Mouse (Mus musculus): ENCODE data around the gene Tcf7l2. TPM values are rescaled to one million over a fixed set of nuclear protein-coding genes. Genes with fewer than 3 reads are reported as not detected.

The Tcf7l2 gene
- total RNA-seq, 1 experiment from 2014 or later, result 33.3 TPM

GRCm38 (mm10) chr19:55794194-55794945 lies 52.8 kb downstream of the Tcf7l2 start:
- peak; percentile 34 for DNase-seq

GRCm38 (mm10) chr19:55794946-55795340 lies 53.3 kb downstream of the Tcf7l2 start:
- no peak for DNase-seq

DNA sequence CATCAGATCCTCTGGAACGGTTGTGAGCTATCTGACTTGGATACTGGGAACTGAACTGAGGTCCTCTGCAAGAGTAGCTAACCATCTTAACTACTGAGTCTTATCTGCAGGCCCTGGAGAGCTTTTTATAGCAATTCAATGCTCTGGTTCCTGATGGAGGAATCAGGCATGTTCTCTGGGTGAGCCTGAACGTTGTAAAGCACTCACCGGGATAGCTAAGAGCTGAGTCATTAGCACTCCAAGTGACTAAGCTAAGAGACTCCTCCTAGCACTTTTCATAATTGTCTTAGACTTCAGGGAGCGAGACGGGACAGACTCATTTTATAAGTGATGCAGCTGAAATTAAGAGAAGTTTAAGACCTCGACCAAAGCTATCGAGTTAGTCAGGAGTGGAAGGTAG lies 53.7 kb downstream of the Tcf7l2 start:
- DNase-seq, result no peak

GRCm38 (mm10) chr19:55797834-55798233 lies 56.2 kb downstream of the Tcf7l2 start:
- no peak for DNase-seq

DNA sequence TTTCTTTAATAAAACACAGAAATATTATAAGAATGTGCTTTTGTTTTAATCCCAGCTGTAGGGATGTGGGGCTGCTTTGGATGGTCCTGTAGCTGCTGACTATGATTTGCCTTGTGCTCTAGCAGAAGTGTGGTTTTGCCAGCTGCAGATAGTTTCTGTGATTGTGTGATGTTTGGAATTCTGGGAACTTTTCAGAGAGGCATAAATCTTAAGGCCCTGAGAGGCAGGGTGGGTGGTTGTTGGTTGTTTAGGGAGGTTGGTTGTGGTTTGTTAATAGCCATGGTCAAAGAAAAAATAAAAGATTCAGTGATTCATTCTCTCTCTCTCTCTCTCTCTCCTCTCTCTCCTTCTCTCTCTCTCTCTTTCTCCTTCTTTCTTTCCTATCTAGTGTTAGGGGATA lies 57.8 kb downstream of the Tcf7l2 start:
- DNase-seq, result no peak

- DNase-seq, result no peak
Measured at GRCm38 (mm10) chr19:55800059-55800458, 58.4 kb downstream of the Tcf7l2 start.

GRCm38 (mm10) chr19:55803121-55803520 lies 61.5 kb downstream of the Tcf7l2 start:
- no peak for DNase-seq

- DNase-seq, result no peak
Measured at GRCm38 (mm10) chr19:55803797-55804196, 62.2 kb downstream of the Tcf7l2 start.

DNA sequence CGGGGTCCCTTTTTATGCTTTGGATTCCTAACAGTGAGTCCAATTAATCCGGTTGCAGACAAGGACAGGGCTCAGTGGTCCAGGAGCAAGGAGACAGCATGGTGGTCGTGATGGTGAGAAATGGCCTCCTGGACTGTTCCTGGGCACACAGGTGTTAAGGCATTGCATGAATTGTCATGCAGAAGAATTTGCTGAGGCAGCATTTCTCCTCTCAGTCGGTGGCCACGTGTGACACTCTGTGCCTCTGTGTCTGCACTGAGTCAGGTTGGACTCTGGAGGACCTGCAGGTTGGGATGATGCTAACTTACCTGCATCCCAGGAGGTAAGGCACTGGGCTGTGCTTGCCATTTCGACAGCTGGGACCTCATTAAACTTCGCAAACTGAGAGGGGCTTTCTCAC lies 63.2 kb downstream of the Tcf7l2 start:
- DNase-seq, result no peak

DNA sequence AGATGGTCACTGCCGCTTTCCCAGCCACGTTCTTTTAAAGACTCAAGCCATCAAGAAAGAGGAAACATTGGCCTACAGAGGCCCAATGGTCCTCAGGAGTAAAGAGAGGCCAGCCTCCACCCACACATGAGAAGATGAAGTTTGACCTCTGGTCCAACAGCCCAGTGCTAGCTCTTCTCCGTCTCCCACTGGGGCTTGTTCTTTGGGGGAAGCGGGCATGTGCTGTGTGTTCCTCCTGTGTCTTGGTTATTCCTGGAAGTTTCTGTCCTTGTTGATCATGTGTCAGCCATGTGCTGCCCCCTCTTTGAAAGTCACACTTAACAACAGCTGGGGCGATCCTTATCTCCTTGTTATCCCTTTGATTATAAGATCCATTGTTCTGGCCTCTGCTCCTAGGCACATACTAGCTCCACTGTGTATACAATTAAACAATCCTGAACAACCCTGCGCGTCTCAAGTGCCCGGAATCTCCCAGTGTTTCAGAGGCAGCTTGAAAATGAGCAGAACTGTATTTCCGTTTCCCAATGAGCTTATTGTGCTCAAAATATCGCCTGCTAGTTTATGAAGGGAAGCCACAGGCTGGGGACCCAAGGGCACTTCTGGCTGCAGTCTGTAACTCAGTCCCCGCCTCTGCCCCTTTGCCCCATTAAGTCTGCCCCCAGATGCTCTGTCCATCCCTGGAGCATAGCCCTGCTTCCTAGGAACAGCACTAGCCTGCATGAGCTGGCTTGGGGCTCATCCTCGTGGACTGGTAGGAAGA lies 65.0 kb downstream of the Tcf7l2 start:
- no peak for DNase-seq

GRCm38 (mm10) chr19:55807194-55808053 lies 65.8 kb downstream of the Tcf7l2 start:
- no peak for DNase-seq

GRCm38 (mm10) chr19:55808304-55808703 lies 66.7 kb downstream of the Tcf7l2 start:
- DNase-seq, result no peak

DNA sequence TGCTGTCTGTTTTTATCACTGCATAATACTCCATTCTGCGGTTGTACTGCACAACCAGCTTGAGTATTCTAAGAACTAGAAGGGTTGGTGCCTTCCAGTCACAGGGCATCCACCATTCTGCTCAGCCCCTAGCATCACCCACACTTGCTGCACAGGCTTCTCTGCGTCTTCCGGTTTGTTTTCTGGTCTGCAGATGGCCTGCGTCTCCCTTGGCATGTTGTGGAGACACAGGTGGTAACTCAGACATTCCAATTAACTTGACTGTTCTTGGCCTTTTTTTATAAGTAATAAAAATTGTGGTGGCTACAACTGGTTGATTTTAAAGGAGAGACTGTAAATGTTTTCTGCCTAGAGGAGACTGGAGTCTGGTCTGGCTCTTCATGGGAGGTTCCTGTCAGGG lies 67.9 kb downstream of the Tcf7l2 start:
- DNase-seq, result no peak

- no peak for DNase-seq
Measured at GRCm38 (mm10) chr19:55812236-55812635, 70.6 kb downstream of the Tcf7l2 start.

DNA sequence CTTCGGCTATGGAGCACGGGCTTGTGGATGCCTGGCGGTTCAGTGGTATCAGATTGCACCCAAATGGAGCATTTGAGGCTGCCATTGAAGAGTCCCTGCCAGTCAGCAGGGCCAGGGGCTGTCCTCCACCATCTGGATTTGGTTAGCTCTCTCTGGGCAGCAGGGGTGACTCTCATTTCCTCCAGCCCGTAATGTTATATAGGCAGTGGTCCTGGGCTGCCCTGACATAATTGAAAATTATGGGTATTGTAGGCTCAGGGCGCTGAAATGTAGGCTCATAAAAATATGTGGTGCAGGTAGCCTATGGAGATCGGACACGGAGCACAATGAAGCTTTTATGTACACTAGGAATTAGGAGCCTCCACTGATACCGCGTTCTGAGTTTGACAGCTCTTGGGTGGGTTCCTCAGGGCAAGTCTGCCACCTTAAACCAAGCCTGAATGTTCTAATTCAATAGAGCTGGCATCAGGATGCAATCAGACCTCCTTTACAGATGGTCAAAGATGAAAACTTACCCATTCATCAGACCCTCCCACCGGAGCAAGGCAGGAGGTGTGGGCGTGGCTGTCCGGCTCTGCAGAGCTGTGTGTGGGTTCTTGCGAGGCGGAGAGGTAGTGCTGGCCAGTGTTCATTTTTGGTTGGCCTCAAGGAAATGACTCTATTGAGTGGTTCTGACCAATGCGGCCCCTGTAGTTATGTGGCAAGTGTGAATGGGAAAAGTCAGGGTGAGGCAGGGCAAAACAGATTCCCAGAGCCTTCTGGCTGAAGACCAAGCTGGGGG lies 73.6 kb downstream of the Tcf7l2 start:
- no peak for DNase-seq

GRCm38 (mm10) chr19:55816974-55817373 lies 75.4 kb downstream of the Tcf7l2 start:
- DNase-seq, result no peak

- no peak for DNase-seq
Measured at GRCm38 (mm10) chr19:55820202-55820601, 78.6 kb downstream of the Tcf7l2 start.

DNA sequence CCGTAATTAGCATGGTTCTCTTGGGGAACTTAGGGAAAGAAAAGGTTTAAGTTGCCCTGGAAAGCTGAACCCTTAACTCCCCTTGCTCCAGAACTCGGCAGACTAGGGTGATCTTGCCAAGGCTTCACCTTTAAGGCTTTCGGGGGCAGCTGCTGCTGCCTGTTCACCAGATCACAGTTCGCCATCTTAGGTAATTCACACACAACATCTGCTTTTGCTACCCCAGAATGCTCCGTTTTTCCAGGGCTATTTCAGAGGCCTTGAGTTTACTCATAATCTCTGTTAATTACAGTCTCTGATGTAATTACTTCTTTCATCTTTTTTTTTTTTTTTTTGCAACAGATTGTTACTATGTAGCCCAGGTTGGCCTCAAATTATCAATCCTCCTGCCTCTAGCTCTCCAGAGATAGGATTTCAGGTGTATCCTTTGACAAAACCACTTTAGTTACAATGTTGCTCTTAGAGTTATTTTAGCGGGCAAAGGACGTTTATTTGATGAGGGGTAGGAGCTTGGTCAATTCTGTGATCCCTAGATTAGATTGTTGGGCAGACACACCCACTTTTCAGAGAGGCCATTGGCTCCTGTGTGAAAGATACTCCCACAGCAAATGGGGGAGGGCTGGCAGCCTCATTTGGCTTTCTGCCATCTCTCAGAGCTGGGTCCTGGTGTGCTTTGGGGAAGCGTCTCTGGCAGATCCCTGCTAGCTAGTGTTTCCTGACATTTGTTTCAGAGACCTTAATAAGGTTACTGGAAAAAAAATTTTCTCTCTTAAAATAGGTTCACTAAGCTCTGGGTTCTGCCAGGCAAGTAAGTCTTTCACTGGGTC lies 83.6 kb downstream of the Tcf7l2 start:
- peak; percentile 26 for DNase-seq

DNA sequence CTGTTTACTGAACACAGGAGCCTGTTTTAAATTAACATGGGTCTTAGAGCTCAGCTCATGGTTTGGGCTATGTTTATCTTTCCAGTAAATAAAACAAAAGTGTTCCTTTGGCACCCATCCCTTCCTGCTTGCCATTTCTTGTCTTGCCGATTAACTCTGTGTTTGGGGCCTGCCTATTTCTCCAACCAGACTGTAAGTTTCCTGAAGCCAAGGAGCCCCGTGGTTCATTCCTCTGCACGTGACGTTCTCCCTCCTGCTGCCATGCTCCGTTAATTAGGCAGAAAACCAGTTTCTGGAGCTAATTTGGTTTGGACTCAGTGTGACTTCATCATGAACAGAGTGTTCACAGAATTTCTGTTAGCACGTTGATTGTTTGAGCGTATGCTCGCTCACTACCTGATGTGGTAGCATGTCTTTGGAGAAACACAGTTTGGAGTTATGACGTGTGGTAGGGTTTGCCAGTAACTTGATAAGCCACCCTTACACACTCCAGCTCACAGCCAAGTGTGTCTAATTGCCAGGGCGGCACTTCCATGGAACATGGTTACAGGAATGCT lies 84.4 kb downstream of the Tcf7l2 start:
- no peak for DNase-seq

GRCm38 (mm10) chr19:55827613-55828259 lies 86.1 kb downstream of the Tcf7l2 start:
- DNase-seq, result no peak

All from adrenal gland, postnatal 25 days (tissue).